Mouse (Mus musculus) CD4-positive helper T cell, adult 2 months (primary cell): Measurements from ENCODE around the gene Armc9.
A peak's percentile ranks its signal among the peaks of the same experiment; 100 is the strongest.

ENCODE experiments used
- DNase-seq: peaks from one replicate; pipeline ENCODE4 v3.0.0-alpha.2; 2012; ENCODE audit warnings: low read depth, missing footprints, low spot score

Armc9 gene

DNA sequence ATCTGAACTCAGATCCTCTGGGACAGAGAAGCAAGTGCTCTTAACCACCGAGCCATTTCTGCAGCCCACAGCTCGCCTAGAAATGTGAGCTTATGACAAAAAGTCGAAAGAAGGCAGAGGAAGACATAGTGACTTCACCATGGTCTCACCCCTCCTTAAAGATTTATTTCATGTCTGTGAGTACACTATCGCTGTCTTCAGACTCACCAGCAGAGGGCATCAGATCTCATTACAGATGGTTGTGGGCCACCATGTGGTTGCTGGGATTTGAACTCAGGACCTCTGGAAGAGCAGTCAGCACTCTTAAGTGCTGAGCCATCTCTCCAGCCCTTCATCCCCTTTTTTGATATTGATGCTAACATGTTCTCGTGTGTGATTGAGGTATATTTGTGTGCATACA lies 20.0 kb downstream of the Armc9 start:
- no peak for DNase-seq

- DNase-seq = no peak
Measured at GRCm38 (mm10) chr1:86176066-86176465, 21.5 kb downstream of the Armc9 start.

DNA sequence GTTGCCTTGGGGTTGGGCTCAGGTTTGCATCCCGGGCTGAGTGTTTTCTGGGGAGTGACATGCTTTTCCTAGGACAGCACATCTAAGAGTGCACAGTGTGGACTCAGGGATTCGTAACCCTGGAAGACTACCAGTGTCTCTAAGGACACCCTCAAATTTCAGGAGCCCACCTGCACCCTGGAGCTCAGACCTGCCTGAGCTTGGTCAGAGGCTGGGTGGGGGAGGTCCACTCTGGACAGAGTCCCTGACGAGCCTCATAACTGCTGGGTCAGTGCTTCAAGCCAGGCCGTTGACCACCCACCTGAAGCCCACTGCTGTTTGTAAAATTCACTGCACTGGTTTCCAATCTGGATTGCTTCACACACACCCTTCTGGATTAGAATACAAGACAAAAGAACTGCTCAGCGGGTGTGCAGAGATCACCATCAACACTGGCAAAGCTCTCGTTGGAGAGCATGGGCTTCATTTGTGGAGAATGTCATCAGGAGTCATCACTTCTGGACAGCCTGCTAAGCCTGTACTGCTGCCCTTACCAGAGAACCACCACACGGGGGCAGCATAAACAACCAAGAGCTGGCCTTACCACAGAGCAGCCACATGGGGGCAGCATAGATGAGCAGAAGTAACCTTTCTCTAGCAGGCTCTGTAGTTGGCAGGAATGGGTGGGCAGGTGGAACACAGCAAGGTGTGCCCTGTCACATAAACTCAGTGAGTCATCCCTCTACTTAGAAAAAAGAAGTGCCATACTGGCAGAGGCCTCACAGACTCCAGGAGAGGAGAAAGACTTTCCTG lies 24.1 kb downstream of the Armc9 start:
- peak; percentile 84 for DNase-seq

GRCm38 (mm10) chr1:86182004-86182709 lies 27.6 kb downstream of the Armc9 start:
- no peak for DNase-seq

DNA sequence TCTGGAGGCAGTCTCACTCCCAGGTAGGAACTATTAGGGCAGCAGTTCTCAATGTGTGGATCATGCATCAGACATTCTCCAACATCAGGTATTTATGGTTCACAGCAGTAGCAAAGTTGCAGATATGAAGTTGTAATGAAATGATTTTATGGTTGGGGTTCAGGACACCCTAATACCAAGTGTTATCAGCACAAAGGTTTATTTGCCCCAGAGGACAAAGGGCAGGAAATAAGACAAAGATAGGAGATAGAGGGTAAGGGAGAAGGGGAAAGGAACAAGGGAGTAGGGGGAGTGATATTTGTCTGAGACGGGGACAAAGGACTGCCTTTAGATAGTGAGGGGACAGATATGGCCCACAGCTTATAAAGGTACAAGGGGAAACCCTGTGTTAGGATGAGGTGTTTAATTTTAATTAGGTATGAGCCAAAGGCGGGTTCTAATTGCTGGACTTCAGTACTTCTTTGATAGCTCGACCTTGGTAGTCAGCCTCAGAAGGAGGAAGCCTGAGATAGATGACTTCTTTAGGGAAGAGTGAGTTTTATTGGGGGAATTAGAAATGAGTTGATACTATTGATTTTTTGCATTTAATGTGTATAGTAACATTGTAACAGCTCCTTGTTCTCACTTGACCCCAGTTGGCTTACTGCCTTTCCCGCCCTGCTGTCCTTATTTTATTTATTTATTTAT lies 29.1 kb downstream of the Armc9 start:
- no peak for DNase-seq

- DNase-seq = no peak
Measured at GRCm38 (mm10) chr1:86186762-86187161, 32.2 kb downstream of the Armc9 start.

GRCm38 (mm10) chr1:86187856-86188255 lies 33.3 kb downstream of the Armc9 start:
- DNase-seq = no peak

DNA sequence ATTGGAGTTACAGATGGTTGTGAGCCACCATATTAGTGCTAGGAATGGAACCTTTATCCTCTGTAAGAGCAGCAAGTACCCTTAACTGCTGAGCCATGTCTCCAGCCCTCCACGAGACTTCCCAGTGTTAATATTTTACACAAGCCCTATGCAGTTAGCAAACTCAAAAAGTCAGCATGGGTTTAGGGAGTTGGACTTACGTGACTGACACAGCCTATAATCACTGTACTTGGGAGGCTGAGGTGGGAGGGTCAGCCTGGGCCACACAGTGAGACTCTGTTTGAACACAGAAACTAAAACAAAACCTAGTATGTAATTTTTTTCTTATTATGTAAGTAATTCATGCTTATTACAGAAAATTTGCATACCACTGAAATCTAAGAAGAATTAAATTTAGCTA lies 33.7 kb downstream of the Armc9 start:
- no peak for DNase-seq

DNA sequence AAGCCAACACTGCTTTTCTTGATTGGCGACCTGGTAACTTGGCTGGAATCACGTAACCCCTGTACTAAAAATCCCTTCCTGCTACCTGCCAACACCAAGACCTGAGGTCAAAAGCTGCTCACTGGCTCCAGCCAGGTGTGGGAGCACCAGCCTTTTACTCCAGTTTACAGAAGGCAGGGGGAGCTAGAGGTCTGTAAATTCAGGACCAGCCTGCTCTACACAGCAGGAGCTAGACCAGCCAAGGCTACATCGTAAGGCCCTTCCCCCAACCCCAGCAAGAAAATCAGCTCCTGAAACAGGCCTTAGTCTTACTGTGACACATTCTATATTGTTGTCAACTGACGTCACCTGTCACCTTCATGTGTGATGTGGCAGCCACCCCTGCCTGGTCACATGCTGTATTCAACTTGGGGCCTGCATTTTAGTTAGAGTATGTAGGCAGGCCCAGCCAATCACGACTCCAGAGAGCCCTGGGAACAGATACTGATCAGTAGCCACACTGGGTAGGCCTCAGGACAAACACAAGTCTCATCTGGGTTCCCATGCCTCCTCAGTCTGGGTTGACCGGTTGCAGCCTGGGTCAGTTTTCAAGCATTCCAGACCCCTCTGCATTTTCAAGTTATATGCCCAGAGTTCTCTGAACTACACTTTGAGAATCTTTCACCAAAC lies 34.6 kb downstream of the Armc9 start:
- no peak for DNase-seq

DNA sequence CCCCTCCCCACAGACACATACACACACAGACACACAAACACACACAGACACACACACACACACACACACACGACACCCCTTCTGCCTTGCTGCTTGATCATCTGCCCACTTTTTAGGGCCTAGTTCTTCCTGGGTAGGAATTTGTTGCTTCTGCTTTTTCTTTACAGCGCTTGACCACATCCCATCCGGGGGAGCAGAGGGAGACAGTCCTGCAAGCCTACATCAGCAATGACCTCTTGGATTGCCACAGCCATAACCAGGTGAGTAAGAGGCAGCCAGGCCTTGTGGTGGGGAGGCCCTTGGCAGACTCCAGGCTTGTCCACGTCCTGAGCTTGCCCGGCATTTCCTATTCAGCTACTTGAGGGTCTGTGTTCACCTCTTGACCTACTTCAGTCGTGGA lies 36.3 kb downstream of the Armc9 start:
- DNase-seq = no peak

DNA sequence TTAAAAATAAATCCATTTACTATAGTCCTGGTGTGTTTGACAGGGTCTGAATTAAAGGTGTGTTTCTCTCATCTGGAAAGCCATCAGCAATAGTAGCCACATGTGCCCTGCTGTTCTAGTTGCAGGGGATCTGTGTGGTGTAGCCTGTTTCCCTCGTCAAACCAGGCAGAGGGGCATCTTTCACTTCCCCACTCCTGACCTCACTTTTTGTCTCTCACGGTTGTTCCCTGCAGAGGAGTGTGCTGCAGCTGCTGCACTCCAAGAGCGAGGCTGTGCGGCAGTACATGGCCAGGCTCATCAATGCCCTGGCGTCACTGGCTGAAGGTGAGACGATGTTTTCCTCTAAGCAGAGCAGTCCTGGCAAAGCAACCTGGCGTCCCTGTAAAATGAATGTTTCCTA lies 39.5 kb downstream of the Armc9 start:
- DNase-seq = no peak

GRCm38 (mm10) chr1:86198276-86198675 lies 43.7 kb downstream of the Armc9 start:
- no peak for DNase-seq

GRCm38 (mm10) chr1:86199026-86199425 lies 44.4 kb downstream of the Armc9 start:
- no peak for DNase-seq

DNA sequence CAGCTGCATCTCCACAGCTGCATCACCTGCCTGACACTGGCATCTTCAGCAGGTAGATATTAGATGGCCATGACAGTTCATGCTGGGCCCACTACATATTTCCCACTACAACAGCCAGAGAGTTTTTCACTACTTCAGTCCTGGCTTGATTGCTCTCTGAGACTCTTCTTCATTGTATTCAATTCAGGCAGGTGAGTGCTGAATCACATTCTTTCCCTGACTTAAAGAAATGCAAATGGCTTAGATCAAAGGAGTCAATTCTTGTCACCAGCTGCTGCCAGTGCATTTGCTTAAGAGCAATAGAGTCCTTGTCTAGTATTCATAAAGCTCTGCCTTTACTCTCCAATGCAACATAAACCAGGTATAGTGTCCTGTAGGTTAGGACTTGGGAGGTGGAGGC lies 46.7 kb downstream of the Armc9 start:
- DNase-seq = no peak

DNA sequence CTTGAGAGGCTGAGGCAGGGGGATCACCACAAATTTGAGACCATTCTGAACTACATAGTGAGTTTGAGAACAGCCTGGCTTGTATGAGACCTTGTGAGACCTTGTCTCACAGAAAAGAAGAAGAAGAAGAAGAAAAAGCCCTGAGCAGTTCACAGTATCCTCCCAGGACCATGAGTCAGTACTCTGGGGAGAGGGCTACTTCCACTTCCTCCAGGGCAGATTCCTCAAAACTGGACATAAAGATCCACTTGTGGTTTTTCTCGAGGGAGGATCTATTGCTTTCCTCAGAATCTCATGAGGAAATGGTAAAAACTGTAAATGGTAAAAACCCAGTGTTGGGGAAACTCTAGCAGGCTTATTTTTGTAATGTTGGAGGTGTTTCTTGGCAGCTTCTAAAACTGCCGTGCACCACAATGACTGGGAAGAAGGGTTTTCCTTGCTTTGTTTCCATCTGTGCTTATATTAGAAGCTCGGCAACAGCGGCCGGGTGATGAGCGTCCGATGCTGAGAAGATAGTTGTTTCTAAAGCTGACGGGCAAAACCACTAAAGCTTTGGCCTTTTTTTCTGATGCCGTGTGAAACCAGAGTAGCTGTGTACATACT lies 48.1 kb downstream of the Armc9 start:
- no peak for DNase-seq

DNA sequence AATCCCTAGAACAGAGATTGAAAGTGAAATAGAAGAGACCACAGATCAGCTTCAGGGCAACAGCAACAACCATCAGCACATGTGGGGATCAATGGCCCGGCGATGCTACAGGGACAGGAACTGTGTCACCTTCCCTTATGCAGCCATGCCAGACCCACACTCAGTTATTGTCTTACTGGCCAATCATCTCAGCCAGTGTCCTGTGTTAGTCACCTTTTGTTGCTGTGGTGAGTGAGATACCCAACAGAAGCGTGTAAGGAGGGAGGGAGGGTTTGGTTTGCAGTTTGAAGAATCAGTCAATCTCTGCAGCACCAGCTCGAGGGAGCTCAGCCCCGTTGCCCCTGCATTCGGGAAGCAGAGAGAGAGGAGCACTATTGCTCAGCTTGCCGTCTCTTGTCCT lies 56.1 kb downstream of the Armc9 start:
- DNase-seq = no peak

- DNase-seq = no peak
Measured at GRCm38 (mm10) chr1:86211498-86211897, 56.9 kb downstream of the Armc9 start.

- DNase-seq = no peak
Measured at GRCm38 (mm10) chr1:86212731-86213130, 58.2 kb downstream of the Armc9 start.

DNA sequence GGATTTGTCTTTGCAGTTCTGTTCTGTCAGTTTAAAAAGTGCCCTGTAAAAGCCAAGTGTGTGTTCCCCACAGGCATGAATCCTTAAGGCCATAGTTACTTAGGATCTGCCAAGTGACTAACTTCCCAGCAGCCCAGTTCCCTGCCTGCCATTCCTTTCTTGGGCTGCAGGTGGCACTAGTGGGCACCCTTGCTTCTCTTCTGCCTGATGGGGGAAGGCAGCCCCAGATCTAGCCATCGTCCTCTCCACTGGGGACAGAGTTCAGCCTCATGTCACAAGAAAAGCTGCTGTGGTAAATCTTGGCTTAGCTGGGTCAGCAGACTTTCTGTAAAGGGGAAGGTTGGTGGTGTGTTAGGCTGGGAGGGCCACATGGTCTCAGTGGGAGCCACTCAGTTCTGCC lies 59.6 kb downstream of the Armc9 start:
- DNase-seq = peak; percentile 64

- DNase-seq = no peak
Measured at GRCm38 (mm10) chr1:86215297-86215696, 60.7 kb downstream of the Armc9 start.

GRCm38 (mm10) chr1:86216412-86216811 lies 61.8 kb downstream of the Armc9 start:
- DNase-seq = no peak

GRCm38 (mm10) chr1:86217976-86218375 lies 63.4 kb downstream of the Armc9 start:
- DNase-seq = no peak
